Mouse (Mus musculus) neural tube, embryonic 12.5 days (tissue): ENCODE results near the gene Gm28308. TPM values are rescaled to one million over a fixed set of nuclear protein-coding genes. Genes with fewer than 3 reads are reported as not detected.

Experiments used
- ATAC-seq: fragments of 200-750 bp; cut with Nextera tagmentation; 2 replicates; pipeline ENCODE4 v1.8.0; 2017; ENCODE audit warnings: low read depth, mild to moderate bottlenecking, moderate TSS enrichment, moderate library complexity; ENCODE audit not compliant: low FRiP score
- H3K27ac ChIP-seq: fragments of 300-500 bp; sonication (generic); 2 replicates; pipeline ENCODE4 v1.5.1; 2016
- H3K27me3 ChIP-seq: fragments of 300-500 bp; sonication (generic); replicated peaks from 2 replicates; pipeline ENCODE4 v1.6.1; 2016; ENCODE audit warnings: mild to moderate bottlenecking
- H3K36me3 ChIP-seq: fragments of 300-500 bp; sonication (generic); 2 replicates; pipeline ENCODE4 v1.6.1; 2016; ENCODE audit warnings: mild to moderate bottlenecking
- H3K4me1 ChIP-seq: fragments of 300-500 bp; sonication (generic); 2 replicates; pipeline ENCODE4 v1.6.1; 2016
- H3K4me2 ChIP-seq: fragments of 300-500 bp; sonication (generic); replicated peaks from 2 replicates; pipeline ENCODE4 v1.6.1; 2016; ENCODE audit warnings: mild to moderate bottlenecking
- H3K4me3 ChIP-seq: fragments of 300-500 bp; sonication (generic); 2 replicates; pipeline ENCODE4 v1.5.1; 2016
- H3K9ac ChIP-seq: fragments of 300-500 bp; sonication (generic); 2 replicates; pipeline ENCODE4 v1.6.1; 2016; ENCODE audit warnings: mild to moderate bottlenecking
- H3K9me3 ChIP-seq: fragments of 300-500 bp; sonication (generic); 2 replicates; pipeline ENCODE4 v1.6.1; 2016; ENCODE audit warnings: mild to moderate bottlenecking
- WGBS: fragments of 180-500 bp; shearing (Covaris S2); methylation state at CpG from one replicate; pipeline ENCODE4 v1.1.7; 2016; 5-methylcytosine and 5-hydroxymethylcytosine counted together
- polyA plus RNA-seq: library from polyadenylated mRNA; unstranded; fragments of >200 nt; fragmentation: Nextera tagmentation; extraction: Ambion mirVana; gene quantifications from 2 replicates; pipeline ENCODE4 v1.2.1, GENCODE M21; 2016

Gene Gm28308
- not detected in 2 replicates for polyA plus RNA-seq

DNA sequence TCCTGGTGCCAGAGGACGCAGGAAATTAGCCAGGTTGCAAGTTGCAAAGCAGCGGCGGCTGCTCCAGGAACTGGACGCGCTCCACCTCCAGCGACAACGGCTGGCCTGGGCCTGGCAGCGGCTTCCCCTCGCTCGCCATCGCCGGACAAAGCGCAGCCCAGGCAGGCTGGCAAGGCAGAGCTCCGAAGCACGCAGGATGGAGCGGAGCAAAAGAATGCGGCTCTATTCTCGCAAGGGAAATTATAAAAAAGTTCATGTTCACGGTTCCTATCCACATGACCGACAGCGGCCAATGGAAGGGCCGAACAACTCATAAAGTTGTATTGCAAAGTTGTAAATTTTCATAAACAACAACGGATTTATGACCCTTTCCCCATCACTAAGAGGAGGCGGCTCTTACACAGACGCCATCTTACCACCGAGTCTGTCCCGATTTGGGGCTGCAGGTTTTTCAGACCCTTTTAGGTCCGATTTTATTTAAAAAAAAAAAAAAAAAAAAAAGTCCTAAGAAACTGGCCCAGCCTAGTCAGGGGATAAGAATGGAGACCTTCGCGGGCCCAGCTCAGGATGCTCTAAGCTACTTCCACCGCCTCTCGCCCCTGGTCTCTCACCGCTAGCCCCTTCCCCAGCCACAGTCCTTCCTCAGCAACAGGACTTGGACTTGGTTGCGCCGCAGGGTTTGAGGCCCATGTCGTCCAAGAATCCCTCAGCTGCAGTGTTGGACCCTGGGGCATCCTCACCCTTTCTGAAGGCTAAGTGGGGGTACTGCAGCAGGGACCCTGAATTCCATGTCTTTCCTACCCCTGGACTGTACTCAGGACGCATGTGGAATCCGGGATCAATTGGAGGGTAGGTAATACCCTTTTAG lies at the start of gene Gm28308, which contains the start of gene Hoxa3:
Gm28308 (minus strand) TSS at position 221 of the 868 bp plus-strand sequence.
Hoxa3 (minus strand) TSS at position 218 of the 868 bp plus-strand sequence.
- WGBS: 1% methylated on average over 38 of the region's 38 CpGs
- H3K4me2 ChIP-seq: peak within 1 kb of the TSS; percentile 99
- no peaks in the 10 kb centered on the region for H3K36me3 ChIP-seq
- peaks cover 25% of the 10 kb centered on the region for H3K4me1 ChIP-seq
- peak within 1 kb of the TSS; percentile 100 for H3K9ac ChIP-seq
- no peaks in the 10 kb centered on the region for H3K9me3 ChIP-seq
- H3K27me3 ChIP-seq: no peaks in the 10 kb centered on the region
- H3K27ac ChIP-seq: peak within 1 kb of the TSS; percentile 100
- peak; percentile 52 for ATAC-seq
- peak within 1 kb of the TSS; percentile 92 for H3K4me3 ChIP-seq

DNA sequence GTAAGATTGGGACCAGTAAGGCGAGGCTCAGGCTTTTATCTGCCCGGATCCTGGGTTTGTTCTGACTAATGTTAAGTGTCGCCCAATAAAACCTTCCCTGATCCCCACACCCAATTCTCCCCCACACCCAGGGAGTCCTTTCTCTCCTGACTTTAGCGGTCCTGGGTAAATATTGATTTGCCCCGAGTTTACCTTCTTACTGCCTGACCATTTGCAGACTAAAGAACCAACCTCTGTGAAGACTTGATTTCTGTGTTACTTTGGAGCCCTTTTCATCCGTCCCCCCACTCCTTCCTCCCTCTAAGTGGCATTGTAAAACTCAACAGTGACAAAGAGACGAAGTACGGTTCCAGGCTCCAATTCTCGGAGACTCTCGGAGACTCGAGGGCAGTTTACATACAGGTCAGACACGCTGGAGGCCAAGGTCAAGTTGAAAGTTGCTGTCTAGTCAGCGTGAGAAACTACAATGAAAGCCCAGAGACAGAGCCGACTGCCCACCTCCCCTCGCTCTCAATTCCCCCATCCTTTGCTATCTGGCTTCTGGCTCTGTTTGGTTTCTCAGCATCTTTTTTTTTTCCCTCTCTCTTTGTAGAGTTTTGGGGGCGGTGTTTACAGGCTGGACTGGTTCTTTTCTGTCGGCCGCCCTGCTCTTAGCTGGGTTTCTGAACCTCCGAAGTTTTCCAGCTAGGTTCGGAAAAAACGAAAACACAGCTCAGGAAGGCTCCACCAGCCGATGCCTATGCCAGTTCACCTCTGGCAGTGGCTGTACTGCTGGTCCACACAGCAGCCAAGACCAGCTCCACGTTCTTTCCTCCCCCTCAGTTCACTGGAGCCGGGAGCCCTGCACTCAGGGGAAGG lies 49.6 kb upstream of the Gm28308 start:
- H3K9me3 ChIP-seq: no peaks in the 10 kb centered on the region
- peaks cover 16% of the 10 kb centered on the region for H3K4me1 ChIP-seq
- no peak overlapping the region for H3K27ac ChIP-seq
- no peak overlapping the region for H3K4me2 ChIP-seq
- no peaks in the 10 kb centered on the region for H3K36me3 ChIP-seq
- H3K27me3 ChIP-seq: peaks cover 89% of the 10 kb centered on the region
- ATAC-seq: no peak
- no peak overlapping the region for H3K9ac ChIP-seq
- no peak overlapping the region for H3K4me3 ChIP-seq
- under 1% methylated on average over 24 of the region's 24 CpGs for WGBS

DNA sequence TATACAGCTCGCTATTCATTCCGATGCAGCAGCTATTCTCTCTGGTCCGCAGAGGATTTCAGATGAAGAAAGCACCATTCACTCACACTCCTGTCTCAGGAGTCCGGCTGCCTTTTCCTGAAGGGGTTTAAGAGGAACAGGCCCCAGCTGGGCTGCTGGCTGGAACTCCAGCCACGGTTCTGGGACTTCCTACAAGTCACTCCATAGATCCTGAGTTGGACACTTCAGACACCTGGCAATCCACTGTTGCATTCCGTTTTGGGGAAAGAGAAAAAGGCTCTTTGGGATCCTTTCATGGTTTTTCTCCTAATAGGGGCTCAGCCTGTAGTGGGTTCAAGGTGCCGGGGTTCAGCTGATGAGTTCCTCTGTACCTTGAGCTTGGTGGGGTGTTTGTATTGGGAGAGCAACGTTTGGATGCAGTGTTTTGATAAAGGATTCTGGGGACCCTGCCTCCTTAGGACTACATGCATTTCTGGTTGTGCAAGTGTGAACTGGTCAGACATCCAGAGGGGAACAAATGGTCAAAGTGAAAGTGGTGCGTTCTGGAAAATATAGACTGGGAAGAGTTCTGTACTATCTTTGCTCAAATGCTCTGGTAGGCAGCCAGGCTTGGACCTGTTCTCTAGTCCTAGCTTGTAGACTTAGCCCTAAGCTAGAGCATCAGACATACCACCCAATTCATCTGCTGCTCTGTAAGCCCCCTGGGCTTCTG lies 48.8 kb upstream of the Gm28308 start:
- WGBS: 4% methylated on average over 9 of the region's 9 CpGs
- H3K4me2 ChIP-seq: no peak overlapping the region
- peaks cover 16% of the 10 kb centered on the region for H3K4me1 ChIP-seq
- peaks cover 90% of the 10 kb centered on the region for H3K27me3 ChIP-seq
- H3K36me3 ChIP-seq: no peaks in the 10 kb centered on the region
- no peak overlapping the region for H3K9ac ChIP-seq
- no peak overlapping the region for H3K4me3 ChIP-seq
- no peak overlapping the region for H3K27ac ChIP-seq
- ATAC-seq: no peak
- no peaks in the 10 kb centered on the region for H3K9me3 ChIP-seq

DNA sequence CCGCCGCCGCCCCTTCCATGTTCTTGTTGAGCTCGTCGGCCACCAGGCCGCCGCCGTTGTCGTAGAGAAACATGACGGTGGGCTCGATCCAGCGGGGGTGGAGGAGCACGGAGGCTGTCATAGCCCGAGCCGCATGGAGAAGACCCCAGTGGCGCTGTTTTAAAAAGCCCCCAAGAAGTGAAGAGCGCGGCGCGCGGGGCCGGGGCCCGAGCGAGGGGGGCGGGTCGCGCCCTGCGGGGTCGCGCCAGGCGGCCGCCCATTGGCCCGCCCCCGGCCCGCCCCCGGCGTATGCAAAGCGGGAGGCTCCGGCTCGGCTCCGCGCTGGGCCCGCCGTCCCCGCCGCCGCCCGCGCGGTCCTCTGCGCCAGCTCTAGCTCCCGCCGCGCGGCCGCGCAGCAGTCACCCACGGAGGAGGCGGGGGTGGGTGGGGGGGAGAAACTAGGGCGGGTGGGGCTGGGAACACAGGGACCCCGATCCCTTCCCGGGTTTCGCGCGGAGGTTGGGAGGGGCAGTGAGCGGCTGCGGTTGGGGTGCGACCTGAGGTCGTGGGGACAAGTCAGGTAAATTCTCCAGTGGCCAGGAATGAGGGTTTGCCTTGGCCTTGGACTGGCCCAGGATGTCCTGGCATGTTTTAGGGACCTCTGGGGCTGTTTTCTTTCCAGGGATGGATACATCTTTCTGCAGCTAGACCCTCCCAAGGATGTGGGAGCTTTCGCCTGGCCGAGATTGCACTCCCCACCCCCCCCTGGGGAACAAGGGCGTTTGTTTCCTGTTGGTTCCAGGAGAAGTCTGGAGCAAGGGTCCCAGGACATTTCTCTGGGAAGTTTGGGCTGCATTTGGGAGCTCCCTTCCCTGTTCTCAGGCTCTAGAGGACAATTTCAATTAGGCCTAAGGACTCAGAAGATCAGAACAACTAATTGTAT lies 47.8 kb upstream of the Gm28308 start, which contains the start of gene Hoxa13:
Hoxa13 (minus strand) TSS at position 227 of the 922 bp plus-strand sequence.
- Histone ChIP-seq H3K4me1 (peaks cover 16% of the 10 kb centered on the region), H3K4me3 (peak within 1 kb of the TSS; percentile 29), H3K27me3 (peaks cover 89% of the 10 kb centered on the region), H3K27ac (no peak within 1 kb of the TSS), H3K9ac (no peak within 1 kb of the TSS), H3K9me3 (no peaks in the 10 kb centered on the region), H3K36me3 (no peaks in the 10 kb centered on the region), H3K4me2 (peak within 1 kb of the TSS; percentile 53)
- ATAC-seq: peak; percentile 48; the same call in 1 of the 2 replicates
- WGBS: 1% methylated on average over 45 of the region's 72 CpGs

DNA sequence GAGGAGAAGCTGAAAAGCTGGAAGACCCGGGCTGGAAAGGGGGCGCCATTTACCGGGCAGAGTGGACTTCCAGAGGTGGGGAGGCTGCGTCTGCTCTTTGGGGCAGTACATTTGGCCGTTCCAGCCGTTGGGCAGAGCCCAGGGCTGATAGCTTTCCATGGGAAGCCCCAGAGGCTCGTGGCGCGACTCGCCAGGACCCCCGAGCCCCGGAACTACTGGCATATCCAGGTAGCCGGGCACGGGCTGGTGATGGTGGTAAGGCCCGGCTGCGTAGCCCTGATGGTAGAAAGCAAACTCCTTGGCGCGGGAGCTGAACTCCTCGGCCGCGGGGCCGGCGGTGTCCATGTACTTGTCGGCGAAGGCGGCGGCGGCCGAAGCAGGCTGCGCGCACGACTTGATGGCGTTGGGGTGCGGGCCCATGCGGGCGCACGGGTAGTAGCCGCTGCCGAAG lies 46.7 kb upstream of the Gm28308 start:
- H3K36me3 ChIP-seq: no peaks in the 10 kb centered on the region
- H3K27me3 ChIP-seq: peaks cover 89% of the 10 kb centered on the region
- under 1% methylated on average over 39 of the region's 39 CpGs for WGBS

DNA sequence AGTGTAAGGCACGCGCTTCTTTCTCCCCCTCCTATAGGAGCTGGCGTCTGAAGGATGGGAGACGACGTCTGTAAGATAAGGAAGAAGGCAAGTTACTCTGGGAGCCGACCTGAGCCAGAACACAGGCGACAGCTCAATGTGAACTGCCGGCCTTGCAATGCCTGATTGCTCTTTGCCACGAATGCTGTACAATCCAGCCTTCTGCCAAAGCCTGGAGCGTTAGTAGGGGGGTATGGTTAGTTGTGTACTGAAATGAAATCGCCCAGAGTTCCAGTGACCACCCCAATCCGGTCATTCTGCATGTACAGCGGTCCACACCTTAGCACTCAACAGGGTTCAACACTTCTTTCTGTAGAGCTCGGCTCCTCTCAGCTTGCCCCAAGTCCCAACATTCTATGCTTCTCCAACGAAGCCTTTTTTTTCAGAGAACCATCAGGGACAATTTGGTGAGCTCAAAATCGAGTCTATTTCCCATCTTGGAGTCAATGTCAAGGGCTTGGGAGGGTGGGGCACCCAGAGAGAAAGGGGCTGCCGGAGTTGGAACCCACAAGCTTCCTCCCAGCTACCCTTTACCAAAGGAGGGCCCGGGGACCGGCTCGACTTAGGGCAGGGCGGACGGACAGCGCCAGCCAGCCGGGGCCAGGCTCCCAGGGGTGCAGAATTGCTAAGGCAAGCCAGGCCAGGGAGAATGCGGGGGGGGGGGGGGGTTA lies 46.1 kb upstream of the Gm28308 start:
- ATAC-seq: no peak
- peaks cover 16% of the 10 kb centered on the region for H3K4me1 ChIP-seq
- H3K9ac ChIP-seq: no peak overlapping the region
- H3K27ac ChIP-seq: no peak overlapping the region
- 2% methylated on average over 24 of the region's 25 CpGs for WGBS
- H3K27me3 ChIP-seq: peaks cover 85% of the 10 kb centered on the region
- no peaks in the 10 kb centered on the region for H3K36me3 ChIP-seq
- H3K4me2 ChIP-seq: peak overlapping the region; percentile 44
- peak overlapping the region; percentile 29 for H3K4me3 ChIP-seq
- no peaks in the 10 kb centered on the region for H3K9me3 ChIP-seq

More for the DNA sequence above, 46.7 kb upstream of the Gm28308 start:
- no peak overlapping the region for H3K27ac ChIP-seq
- peak overlapping the region; percentile 29 for H3K4me3 ChIP-seq
- no peaks in the 10 kb centered on the region for H3K9me3 ChIP-seq
- peaks cover 16% of the 10 kb centered on the region for H3K4me1 ChIP-seq
- no peak overlapping the region for H3K9ac ChIP-seq
- H3K4me2 ChIP-seq: peak overlapping the region; percentile 44
- ATAC-seq: no peak

DNA sequence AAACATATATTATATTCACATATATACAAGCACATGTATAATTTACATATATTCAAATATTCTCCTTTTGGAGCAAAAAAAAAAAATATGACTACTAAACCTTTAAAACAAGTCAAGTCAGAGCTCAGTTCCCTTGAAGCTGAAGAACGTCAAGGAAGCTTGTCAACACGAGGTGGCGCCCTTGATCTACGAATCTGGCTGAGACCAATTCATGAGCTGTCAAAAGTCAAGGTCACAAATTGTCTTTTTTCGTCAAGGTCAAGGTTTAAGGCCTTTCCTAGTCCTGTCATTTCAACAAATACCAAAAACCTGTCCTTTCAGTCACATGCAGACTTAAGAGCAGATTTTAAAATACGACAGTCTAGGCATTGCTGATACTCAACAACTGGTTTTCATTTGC lies 43.8 kb upstream of the Gm28308 start:
- whole genome bisulfite sequencing: under 1% methylated on average over 6 of the region's 6 CpGs
- Histone ChIP-seq H3K4me1 (peaks cover 16% of the 10 kb centered on the region), H3K36me3 (no peaks in the 10 kb centered on the region), H3K9ac (no peak overlapping the region), H3K27ac (no peak overlapping the region), H3K4me2 (no peak overlapping the region), H3K4me3 (no peak overlapping the region), H3K9me3 (no peaks in the 10 kb centered on the region), H3K27me3 (peaks cover 85% of the 10 kb centered on the region)
- no peak for ATAC-seq

DNA sequence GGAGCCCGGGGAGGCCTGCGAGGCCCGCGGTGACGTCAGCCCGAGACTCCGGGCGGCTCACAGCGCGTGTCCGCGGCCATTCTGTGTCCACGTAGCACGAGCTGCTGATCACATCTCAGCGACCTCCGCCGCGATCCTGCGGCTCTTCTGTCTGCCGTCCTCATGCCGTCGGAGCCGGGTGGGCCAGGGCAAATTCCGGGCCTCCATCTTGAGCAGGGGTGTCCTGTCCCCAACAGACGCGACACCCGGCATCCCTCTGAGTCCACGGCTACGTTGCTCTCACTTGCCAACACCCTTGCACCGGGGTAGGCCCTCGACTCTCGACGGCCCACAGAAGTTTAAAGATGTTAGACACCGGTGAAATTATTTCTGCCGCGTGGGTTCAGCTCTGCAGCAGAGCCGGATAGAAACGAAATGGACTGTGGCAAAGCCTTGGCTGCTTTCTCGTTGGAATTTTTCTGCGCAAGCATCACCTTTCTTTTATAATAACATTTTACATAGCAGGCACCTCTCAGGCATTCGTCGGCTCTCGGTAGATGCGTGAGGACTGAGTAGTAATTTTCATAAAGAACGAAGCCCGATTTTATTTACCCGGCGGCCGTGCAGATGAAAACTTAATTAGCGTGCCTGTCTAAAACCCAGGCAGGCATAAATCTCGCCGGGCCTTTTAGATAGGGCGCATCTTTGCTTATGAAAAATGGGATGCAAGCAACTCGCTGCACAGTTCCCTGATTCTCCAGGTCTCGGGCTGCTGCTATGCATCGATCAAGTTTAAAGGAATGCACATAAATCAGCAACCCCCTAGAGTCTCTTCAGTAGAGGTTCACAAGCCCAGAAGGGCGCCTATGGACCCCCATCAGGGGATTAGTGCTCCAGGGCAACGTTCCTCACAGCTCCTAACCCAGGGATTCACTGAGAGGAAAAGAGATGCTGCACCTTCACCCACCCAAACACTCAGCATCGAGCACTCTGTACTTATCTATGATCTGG lies 40.7 kb upstream of the Gm28308 start:
- Histone ChIP-seq H3K4me1 (no peaks in the 10 kb centered on the region), H3K36me3 (no peaks in the 10 kb centered on the region), H3K4me3 (peak overlapping the region; percentile 15), H3K9ac (0 out of 2 replicates have a peak overlapping the region, but pooled peaks have one; percentile 30), H3K9me3 (no peaks in the 10 kb centered on the region), H3K27me3 (peaks cover 88% of the 10 kb centered on the region), H3K4me2 (peak overlapping the region; percentile 50), H3K27ac (no peak overlapping the region)
- ATAC-seq: no peak
- WGBS: under 1% methylated on average over 59 of the region's 59 CpGs

DNA sequence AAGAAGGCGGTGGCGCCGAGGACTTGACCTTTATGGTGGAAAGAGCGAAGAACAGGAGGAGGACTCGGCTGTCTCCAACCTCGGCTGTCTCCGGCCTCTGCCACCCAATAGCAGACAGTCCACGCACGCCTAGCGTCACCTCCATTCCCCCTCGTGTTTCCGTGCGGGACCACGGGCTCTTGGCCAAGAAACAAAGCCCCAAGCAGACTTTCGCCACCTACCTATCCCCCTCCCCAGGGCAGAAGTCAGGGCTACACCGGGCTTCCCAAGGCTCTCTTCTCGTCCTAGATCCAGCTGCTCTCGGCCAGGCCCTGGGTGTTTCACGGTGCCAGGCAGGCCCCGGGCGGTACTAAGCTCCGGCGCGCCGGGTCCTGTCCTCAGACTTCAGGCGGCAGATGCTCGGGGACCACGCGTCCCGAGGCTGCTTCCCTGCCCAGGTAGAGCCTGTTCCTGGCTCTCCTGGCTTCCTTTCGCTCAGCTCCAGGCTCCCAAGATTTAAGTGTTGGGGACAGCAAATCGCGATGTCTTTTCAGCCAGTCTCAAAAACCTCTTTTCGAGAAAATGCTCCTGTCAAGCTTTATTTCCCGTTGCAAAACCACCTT lies 39.7 kb upstream of the Gm28308 start:
- peak overlapping the region; percentile 50 for H3K4me2 ChIP-seq
- ATAC-seq: 0 out of 2 replicates have a peak, but pooled peaks have one; percentile 44
- H3K9me3 ChIP-seq: no peaks in the 10 kb centered on the region
- H3K9ac ChIP-seq: peak overlapping the region; percentile 30
- no peaks in the 10 kb centered on the region; the same call in 1 of the 2 replicates for H3K4me1 ChIP-seq
- peaks cover 89% of the 10 kb centered on the region for H3K27me3 ChIP-seq
- WGBS: 1% methylated on average over 35 of the region's 35 CpGs
- peak overlapping the region; percentile 15 for H3K4me3 ChIP-seq
- H3K36me3 ChIP-seq: no peaks in the 10 kb centered on the region
- H3K27ac ChIP-seq: no peak overlapping the region
